Mouse (Mus musculus) liver, embryonic 13.5 days (tissue): Measurements from ENCODE around the gene Npc1l1. TPM values are rescaled to one million over a fixed set of nuclear protein-coding genes. Genes with fewer than 3 reads are reported as not detected.
"Not testable (repeated sequence)": the region's sequence is repeated elsewhere in the genome, so short reads cannot be mapped to it uniquely, and the experiment has no call there.

Experiments
- ATAC-seq: fragments of 200-750 bp; cut with Nextera tagmentation; 2 replicates; pipeline ENCODE4 v1.8.0; 2017; ENCODE audit warnings: low read depth, mild to moderate bottlenecking, moderate number of reproducible peaks, moderate library complexity
- DNase-seq: peaks from one replicate; pipeline ENCODE4 v3.0.0; 2022
- H3K27ac ChIP-seq: fragments of 300-500 bp; sonication (generic); 2 replicates; pipeline ENCODE4 v1.5.1; 2015; ENCODE audit warnings: moderate library complexity, mild to moderate bottlenecking, inconsistent platforms
- H3K27me3 ChIP-seq: fragments of 300-500 bp; sonication (generic); 2 replicates; pipeline ENCODE4 v1.6.1; 2015; ENCODE audit warnings: mild to moderate bottlenecking, inconsistent platforms
- H3K36me3 ChIP-seq: fragments of 300-500 bp; sonication (generic); 2 replicates; pipeline ENCODE4 v1.6.1; 2015; ENCODE audit warnings: mild to moderate bottlenecking, inconsistent platforms
- H3K4me1 ChIP-seq: fragments of 300-500 bp; sonication (generic); replicated peaks from 2 replicates; pipeline ENCODE4 v1.6.1; 2015; ENCODE audit warnings: inconsistent platforms
- H3K4me2 ChIP-seq: fragments of 300-500 bp; sonication (generic); 2 replicates; pipeline ENCODE4 v1.6.1; 2015; ENCODE audit warnings: inconsistent platforms, mild to moderate bottlenecking, moderate library complexity
- H3K4me3 ChIP-seq: fragments of 300-500 bp; sonication (generic); replicated peaks from 2 replicates; pipeline ENCODE4 v1.5.1; 2015; ENCODE audit warnings: mild to moderate bottlenecking, inconsistent platforms
- H3K9ac ChIP-seq: fragments of 300-500 bp; sonication (generic); 2 replicates; pipeline ENCODE4 v1.6.1; 2015; ENCODE audit warnings: mild to moderate bottlenecking, inconsistent platforms
- H3K9me3 ChIP-seq: fragments of 300-500 bp; sonication (generic); replicated peaks from 2 replicates; pipeline ENCODE4 v1.6.1; 2016; ENCODE audit warnings: inconsistent platforms
- WGBS: fragments of 180-500 bp; shearing (Covaris S2); methylation state at CpG from one replicate; pipeline ENCODE4 v1.1.7; 2015; ENCODE audit not compliant: insufficient replicate concordance; 5-methylcytosine and 5-hydroxymethylcytosine counted together
- polyA plus RNA-seq: library from polyadenylated mRNA; unstranded; fragments of >200 nt; fragmentation: Nextera tagmentation; extraction: Ambion mirVana; gene quantifications from 2 replicates; pipeline ENCODE4 v1.2.1, GENCODE M21; 2015

The Npc1l1 gene
- polyA plus RNA-seq, 1 experiment from 2014 or later: 0.10 TPM

DNA sequence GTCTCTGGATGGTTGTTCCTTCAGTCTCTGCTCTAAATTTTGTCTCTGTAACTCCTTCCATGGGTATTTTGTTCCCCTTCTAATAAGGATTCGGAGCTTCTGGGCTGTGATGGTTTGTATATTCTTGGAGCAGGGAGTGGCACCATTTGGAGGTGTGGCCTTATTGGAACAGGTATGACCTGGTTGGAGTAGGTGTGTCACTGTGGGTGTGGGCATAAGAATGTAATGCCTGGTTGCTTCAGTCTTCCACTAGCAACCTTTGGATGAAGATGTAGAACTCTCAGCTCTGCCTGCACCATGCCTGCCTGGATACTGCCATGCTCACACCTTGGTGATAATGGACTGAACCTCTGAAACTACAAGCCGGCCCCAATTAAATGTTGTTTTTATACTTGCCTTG lies 24.7 kb upstream of the Npc1l1 start:
- H3K4me3 ChIP-seq: not testable (repeated sequence)

DNA sequence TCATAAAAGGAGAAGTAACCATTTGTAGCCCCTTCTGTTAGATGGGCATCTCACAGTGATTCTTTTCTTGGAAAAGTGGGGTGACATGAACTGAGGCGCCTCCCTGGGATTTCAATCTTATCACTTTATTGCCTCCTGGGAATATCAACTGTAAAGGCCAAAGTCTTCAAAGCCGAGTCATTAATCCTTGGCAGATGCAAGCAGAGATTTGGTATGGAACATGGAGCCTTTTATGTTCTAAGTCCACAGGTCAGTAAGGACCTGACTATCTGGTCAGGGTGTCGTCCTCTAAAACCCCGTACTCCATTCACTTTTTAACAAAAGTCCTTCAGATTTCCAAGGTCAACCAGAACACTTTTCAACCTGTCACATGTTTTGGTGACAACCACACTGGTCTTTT lies 22.9 kb upstream of the Npc1l1 start:
- Histone ChIP-seq H3K27ac (no peak overlapping the region), H3K9me3 (no peaks in the 10 kb centered on the region), H3K27me3 (no peaks in the 10 kb centered on the region), H3K4me3 (no peak overlapping the region), H3K9ac (no peak overlapping the region), H3K36me3 (peaks cover 4% of the 10 kb centered on the region), H3K4me1 (peaks cover 7% of the 10 kb centered on the region), H3K4me2 (no peak overlapping the region)
- DNase-seq: no peak
- ATAC-seq: no peak
- whole genome bisulfite sequencing: 63% methylated on average over 4 of the region's 4 CpGs

More for the DNA sequence above, 24.7 kb upstream of the Npc1l1 start:
- H3K9ac ChIP-seq, ATAC-seq, H3K4me2 ChIP-seq, H3K27ac ChIP-seq, H3K27me3 ChIP-seq, DNase-seq, H3K9me3 ChIP-seq, H3K4me1 ChIP-seq: not testable (repeated sequence)
- WGBS: 74% methylated on average over 2 of the region's 2 CpGs
- H3K36me3 ChIP-seq: peaks cover 22% of the 10 kb centered on the region

DNA sequence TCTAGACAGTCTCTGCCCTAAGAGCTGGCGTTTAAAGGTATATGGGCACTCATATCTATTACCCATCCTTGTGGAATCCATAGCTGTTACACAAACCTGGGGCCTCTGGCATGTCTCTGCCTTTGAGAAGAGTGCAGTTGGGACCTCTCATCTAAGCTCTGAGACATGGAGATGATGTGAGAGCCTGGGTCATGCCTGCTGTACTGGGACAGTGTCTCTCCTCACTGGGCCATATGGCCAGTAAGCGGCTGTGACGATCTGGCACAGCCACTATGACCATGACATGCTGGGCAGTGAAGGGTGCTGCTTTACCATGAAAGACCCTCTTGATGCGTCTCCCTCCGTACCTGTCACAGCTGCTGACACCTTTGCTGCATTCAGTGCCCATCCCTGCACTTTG lies 22.3 kb upstream of the Npc1l1 start:
- DNase-seq (no peak), ATAC-seq (no peak)
- H3K27me3 ChIP-seq: no peaks in the 10 kb centered on the region
- peaks cover 7% of the 10 kb centered on the region for H3K4me1 ChIP-seq
- no peaks in the 10 kb centered on the region for H3K9me3 ChIP-seq
- 73% methylated on average over 5 of the region's 5 CpGs for WGBS
- H3K4me3 ChIP-seq: no peak overlapping the region
- H3K4me2 ChIP-seq: no peak overlapping the region
- H3K36me3 ChIP-seq: no peaks in the 10 kb centered on the region
- H3K9ac ChIP-seq: no peak overlapping the region
- no peak overlapping the region for H3K27ac ChIP-seq

DNA sequence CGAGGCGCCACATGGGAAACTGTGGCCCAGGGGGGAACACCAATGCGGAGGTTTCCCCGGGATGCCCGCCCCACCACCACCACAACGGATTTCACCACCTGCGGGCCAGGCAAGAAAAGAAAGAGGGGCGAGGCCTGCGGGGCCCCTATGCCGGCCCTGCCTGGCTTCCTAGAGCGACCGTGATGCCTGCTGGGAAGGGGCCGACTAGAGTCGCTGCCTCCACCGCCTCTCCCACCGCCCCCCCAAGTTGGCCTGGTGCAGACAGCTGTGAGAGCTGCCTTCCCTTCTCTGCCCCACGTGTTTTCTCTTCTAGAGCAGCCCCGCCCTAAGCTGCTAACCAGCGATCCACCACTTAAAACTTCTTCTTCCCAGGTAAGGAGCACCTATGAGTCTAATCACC lies 14.8 kb upstream of the Npc1l1 start:
- no peak for DNase-seq
- Histone ChIP-seq H3K4me3 (no peak overlapping the region), H3K9me3 (no peaks in the 10 kb centered on the region), H3K4me2 (no peak overlapping the region), H3K27me3 (no peaks in the 10 kb centered on the region), H3K27ac (no peak overlapping the region), H3K4me1 (no peaks in the 10 kb centered on the region), H3K9ac (no peak overlapping the region), H3K36me3 (no peaks in the 10 kb centered on the region)
- WGBS: 53% methylated on average over 19 of the region's 19 CpGs
- no peak for ATAC-seq

DNA sequence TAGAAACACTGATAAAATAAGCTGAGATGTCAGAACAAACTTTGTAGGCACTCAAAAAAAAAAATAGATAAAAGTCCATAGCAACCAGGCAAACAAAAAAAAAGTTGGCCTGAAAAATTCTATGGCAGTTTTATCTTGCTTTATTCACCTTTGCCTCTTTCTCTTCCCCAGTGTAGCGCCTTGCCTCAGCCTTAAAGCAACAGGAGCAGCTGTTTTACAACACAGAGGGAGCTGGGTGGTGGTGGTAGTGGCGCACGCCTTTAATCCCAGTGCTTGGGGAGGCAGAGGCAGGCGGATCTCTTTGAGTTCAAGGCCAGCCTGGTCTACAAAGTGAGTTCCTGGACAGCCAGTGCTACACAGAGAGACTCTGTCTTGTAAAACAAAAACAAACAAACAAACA lies 3.1 kb upstream of the Npc1l1 start:
- WGBS: 67% methylated on average over 4 of the region's 4 CpGs
- peaks cover 18% of the 10 kb centered on the region for H3K9me3 ChIP-seq

DNA sequence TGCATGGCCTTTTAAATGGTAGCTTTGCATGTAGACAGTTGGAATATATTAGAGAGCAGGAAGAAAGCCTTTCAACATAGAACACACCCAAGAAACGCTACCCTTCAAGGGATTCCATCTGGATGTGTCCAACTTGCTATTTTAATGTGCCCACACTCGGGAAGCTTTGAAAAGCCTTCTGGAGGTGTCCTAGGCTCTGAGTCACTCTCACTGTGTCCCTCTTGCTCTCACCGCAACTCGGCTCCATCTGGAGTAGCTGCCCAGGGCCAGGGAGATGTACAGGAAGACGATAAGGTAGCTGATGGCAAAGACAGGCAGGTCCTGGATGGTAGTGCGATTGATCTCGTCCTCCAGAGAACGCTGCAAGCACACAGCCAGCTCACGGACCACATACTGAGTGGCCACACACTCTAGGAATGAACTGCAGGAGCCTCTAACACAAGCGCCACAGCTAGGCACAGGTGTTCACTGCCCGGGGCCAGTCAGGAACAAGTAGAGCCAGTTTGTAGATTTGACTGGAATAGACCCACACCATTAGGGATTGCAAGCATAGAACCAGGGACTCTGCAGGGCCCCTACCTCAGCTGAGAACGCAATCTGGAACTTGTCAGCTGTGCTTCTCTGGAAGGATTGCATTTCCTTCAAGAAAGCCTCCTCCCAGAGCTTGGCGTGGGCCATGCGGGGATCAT lies 5.3 kb downstream of the Npc1l1 start:
- no peak overlapping the region for H3K4me2 ChIP-seq
- WGBS: 61% methylated on average over 14 of the region's 14 CpGs
- H3K4me1 ChIP-seq: no peaks in the 10 kb centered on the region
- H3K36me3 ChIP-seq: no peaks in the 10 kb centered on the region
- no peak overlapping the region for H3K4me3 ChIP-seq
- no peaks in the 10 kb centered on the region for H3K27me3 ChIP-seq
- no peak for DNase-seq
- ATAC-seq: no peak
- H3K9me3 ChIP-seq: no peaks in the 10 kb centered on the region
- no peak overlapping the region for H3K9ac ChIP-seq
- no peak overlapping the region for H3K27ac ChIP-seq

More for the DNA sequence above, 3.1 kb upstream of the Npc1l1 start:
- H3K27me3 ChIP-seq: no peaks in the 10 kb centered on the region
- DNase-seq (no peak), ATAC-seq (no peak)
- H3K9ac ChIP-seq: no peak overlapping the region
- H3K36me3 ChIP-seq: 0 out of 2 replicates have a peak, but pooled peaks cover 4% of the 10 kb centered on the region
- H3K4me3 ChIP-seq: no peak overlapping the region
- no peak overlapping the region for H3K4me2 ChIP-seq
- H3K27ac ChIP-seq: no peak overlapping the region
- H3K4me1 ChIP-seq: no peaks in the 10 kb centered on the region

DNA sequence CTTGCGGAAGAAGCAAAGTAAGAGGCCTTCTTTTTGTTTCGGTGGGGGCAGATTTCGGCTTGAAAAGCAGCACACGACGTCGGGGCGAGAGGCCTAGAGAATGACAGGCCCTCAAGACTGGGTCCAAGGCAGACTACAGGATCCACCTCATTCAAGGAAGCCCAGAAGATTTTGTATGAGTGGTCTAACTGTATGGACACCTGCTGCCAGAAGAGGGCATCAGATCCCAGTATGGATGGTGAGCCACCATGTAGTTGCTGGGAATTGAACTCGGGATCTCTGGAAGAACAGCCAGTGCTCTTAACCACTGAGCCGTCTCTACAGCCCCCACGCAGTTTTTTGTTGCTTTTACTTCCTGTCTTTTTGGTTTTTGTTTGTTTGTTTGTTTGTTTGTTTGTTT lies 7.8 kb downstream of the Npc1l1 start:
- no peaks in the 10 kb centered on the region for H3K36me3 ChIP-seq
- no peaks in the 10 kb centered on the region for H3K4me1 ChIP-seq
- no peak overlapping the region for H3K9ac ChIP-seq
- H3K4me2 ChIP-seq: no peak overlapping the region
- WGBS: 81% methylated on average over 10 of the region's 10 CpGs
- H3K9me3 ChIP-seq: no peaks in the 10 kb centered on the region
- DNase-seq (no peak), ATAC-seq (no peak)
- no peak overlapping the region for H3K27ac ChIP-seq
- H3K27me3 ChIP-seq: no peaks in the 10 kb centered on the region
- H3K4me3 ChIP-seq: no peak overlapping the region

DNA sequence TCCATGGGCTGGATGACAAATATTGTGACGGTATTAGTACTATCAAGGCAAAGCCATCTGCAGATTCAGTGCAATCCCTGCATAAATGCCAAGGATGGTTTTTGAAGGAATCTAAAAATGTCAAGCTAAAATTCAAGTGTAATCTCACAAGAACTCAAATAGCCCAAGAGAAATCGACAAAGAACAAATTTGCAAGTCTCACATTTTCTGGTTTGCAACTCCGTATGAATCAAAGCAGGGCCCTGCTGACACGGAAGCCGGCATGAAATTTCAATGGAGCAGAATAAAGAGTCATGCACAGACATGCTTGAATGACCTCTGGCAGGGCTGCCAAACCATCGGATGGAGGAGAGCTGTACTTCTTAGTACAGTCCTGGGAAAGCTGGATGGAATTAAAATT lies 10.0 kb downstream of the Npc1l1 start:
- Histone ChIP-seq H3K4me3 (no peak overlapping the region), H3K9ac (no peak overlapping the region), H3K36me3 (no peaks in the 10 kb centered on the region), H3K4me2 (no peak overlapping the region), H3K9me3 (no peaks in the 10 kb centered on the region), H3K4me1 (no peaks in the 10 kb centered on the region), H3K27me3 (no peaks in the 10 kb centered on the region), H3K27ac (no peak overlapping the region)
- WGBS: 72% methylated on average over 6 of the region's 6 CpGs
- DNase-seq: no peak
- ATAC-seq: no peak

DNA sequence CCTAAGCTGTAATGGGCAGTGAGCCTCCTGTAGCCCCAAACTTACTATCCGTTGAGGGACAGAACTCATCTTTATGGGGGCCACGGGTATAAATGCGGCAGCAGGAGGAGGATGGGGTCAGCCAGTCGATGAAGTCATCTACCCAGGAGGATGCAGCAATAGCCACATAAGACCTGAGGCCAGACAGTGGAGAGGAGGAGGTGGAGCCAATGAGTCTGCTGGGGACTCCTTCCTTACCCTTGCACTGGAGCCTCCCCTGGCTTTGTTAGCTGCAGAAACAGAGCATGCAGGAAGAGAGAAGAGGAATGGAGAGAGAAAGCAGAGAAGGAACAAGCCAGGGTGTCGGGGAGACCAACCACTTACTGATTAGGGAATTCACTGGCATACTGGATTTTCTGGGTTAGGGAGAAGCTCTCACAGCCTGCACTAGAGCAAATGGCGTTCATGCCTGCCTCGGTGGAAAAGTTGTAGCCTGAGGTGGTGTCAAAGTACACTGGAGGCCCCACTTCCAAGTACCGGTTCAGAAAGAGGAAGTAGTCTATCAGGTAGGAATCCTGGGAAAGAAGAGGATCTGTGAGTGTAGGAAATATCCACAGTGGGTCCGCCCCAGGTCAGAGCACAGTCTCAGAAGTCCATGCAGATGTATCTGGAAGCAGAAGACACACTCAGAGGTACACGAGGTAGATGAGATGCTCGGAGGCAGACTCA lies 11.6 kb downstream of the Npc1l1 start:
- ATAC-seq (no peak), DNase-seq (no peak)
- H3K9ac ChIP-seq: no peak overlapping the region
- WGBS: 54% methylated on average over 11 of the region's 11 CpGs
- H3K27ac ChIP-seq: no peak overlapping the region
- no peak overlapping the region for H3K4me2 ChIP-seq
- H3K4me1 ChIP-seq: no peaks in the 10 kb centered on the region
- H3K9me3 ChIP-seq: no peaks in the 10 kb centered on the region
- no peaks in the 10 kb centered on the region for H3K27me3 ChIP-seq
- H3K4me3 ChIP-seq: no peak overlapping the region
- no peaks in the 10 kb centered on the region for H3K36me3 ChIP-seq

DNA sequence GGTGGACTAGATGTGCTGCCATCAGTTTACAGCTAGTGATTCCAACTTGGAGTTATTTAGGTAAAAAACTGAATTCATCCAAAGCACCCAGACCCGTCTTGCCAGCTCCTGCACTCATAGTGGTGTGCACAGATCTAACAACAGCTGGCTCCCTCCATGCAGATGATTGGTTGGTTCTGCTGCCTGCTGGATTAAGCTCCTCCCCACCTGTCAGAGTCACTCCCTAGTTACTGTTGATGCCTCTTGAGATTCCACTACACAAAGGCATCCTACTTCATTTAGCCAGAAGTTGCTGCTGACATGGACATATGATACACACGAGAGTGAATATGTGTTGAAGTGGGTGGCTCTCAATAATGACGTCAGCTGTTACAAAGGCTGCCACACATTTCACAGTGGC lies 13.1 kb downstream of the Npc1l1 start:
- 53% methylated on average over 3 of the region's 3 CpGs for WGBS
- ATAC-seq (no peak), DNase-seq (no peak)
- no peaks in the 10 kb centered on the region for H3K4me1 ChIP-seq
- no peaks in the 10 kb centered on the region for H3K36me3 ChIP-seq
- no peak overlapping the region for H3K9ac ChIP-seq
- no peaks in the 10 kb centered on the region for H3K27me3 ChIP-seq
- H3K4me3 ChIP-seq: no peak overlapping the region
- H3K27ac ChIP-seq: no peak overlapping the region
- no peaks in the 10 kb centered on the region for H3K9me3 ChIP-seq
- no peak overlapping the region for H3K4me2 ChIP-seq

DNA sequence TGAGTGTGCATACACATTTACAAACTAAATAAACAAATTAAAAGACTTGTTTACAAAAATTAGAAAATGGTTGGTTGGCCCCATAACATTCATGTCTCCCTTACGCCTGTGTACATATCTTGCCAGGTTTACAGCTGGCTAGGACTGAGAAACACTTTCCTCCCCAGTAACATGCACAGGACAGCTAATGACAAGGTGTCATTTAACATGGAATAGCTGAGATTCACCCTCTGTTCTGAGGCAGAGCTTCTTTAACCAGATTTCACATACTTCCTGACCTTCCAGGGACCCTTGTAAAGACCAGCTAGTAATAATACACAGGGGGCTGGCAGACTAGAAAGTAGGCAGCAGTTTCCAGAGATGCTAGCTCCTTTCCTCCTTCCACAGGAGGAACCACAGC lies 21.8 kb downstream of the Npc1l1 start:
- Histone ChIP-seq H3K36me3 (no peaks in the 10 kb centered on the region), H3K9me3 (0 out of 2 replicates have a peak, but pooled peaks cover 5% of the 10 kb centered on the region), H3K9ac (no peak overlapping the region), H3K27me3 (no peaks in the 10 kb centered on the region), H3K4me1 (no peaks in the 10 kb centered on the region), H3K4me3 (no peak overlapping the region), H3K27ac (no peak overlapping the region), H3K4me2 (no peak overlapping the region)
- ATAC-seq: no peak
- DNase-seq: no peak
- WGBS: 70% methylated on average over 1 of the region's 1 CpGs

DNA sequence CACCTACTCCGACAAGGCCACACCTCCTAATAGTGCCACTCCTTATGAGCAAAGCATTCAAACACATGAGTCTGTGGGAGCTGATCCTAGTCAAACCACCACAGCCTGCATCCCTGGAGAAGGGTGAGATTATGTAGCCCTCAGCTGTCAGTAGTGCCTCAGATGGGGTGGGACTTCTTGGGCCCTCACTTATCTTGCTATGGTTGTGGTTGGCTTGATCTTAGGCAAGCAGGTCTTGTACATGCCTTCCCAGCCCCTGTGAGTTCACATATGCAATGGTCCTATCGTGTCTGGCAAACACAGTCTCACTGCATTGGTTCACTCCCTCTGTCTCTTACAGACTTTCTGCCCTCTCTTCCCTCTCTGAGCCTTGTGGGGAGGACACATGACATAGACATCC lies 22.9 kb downstream of the Npc1l1 start:
- 0 out of 2 replicates have a peak, but pooled peaks have one; percentile 26 for ATAC-seq

More for the DNA sequence above, 22.9 kb downstream of the Npc1l1 start:
- Histone ChIP-seq H3K9me3 (0 out of 2 replicates have a peak, but pooled peaks cover 5% of the 10 kb centered on the region), H3K4me2 (no peak overlapping the region), H3K9ac (no peak overlapping the region), H3K27me3 (no peaks in the 10 kb centered on the region), H3K4me3 (no peak overlapping the region), H3K36me3 (no peaks in the 10 kb centered on the region), H3K4me1 (no peaks in the 10 kb centered on the region), H3K27ac (no peak overlapping the region)
- DNase-seq: no peak
- WGBS: 48% methylated on average over 2 of the region's 2 CpGs
